Mouse (Mus musculus) lung, postnatal 25 days (tissue): ENCODE results near the gene E330021D16Rik.
"Not testable (repeated sequence)": the region's sequence is repeated elsewhere in the genome, so short reads cannot be mapped to it uniquely, and the experiment has no call there.

Experiments used
- DNase-seq: peaks from one replicate; pipeline ENCODE4 v3.0.0; 2022; ENCODE audit warnings: low spot score

Gene E330021D16Rik

DNA sequence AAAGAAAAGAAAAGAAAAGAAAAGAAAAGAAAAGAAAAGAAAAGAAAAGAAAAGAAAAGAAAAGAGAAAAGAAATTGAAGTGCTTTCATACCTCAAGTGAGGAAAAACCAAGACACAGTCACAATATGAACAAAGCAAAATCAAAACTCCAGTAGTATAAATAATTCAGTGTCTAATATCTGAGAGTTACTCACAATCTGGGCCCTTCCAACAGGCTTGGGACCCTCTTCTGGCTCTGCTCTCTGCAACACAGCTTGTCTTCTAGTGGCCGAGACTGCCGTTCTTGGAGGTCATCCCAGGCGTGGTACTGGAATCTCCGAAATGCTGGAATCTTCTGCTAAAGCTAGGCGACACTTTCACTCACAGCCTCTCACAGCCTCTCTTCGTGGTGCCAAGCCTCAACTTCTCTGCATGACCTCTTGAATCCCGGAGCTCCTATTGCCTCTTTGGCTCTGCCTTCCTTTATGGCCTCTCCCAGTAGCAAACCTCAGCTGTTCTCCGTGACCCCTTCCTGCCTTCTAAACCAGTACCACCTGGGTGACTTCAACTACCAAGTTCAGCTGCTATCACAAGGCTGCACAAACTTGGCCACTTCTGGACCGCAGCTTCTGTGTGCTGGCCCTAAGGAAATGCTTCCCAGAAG is at the start of gene E330021D16Rik:
E330021D16Rik (minus strand) TSS at position 437 of the 643 bp plus-strand sequence.
- no peak for DNase-seq

DNA sequence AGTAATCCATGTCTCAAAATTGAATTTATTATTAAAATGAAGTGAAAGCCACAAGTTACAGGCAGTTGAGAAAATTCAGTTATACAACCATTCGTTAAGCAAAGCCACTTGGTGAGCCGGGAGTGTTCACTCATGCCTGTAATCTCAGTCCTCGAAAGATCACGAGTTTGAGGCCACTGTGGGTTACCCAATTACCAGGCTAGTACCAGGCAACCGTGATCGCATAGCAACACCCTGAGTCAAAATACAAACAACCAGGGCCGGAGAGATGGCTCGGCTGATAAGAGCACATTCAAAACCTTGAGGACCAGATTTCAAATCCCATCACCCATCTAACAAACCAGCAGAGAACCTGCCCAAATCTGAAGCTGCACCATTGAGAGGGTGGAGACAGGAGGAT is 49.7 kb upstream of the E330021D16Rik start:
- DNase-seq: peak; percentile 74

DNA sequence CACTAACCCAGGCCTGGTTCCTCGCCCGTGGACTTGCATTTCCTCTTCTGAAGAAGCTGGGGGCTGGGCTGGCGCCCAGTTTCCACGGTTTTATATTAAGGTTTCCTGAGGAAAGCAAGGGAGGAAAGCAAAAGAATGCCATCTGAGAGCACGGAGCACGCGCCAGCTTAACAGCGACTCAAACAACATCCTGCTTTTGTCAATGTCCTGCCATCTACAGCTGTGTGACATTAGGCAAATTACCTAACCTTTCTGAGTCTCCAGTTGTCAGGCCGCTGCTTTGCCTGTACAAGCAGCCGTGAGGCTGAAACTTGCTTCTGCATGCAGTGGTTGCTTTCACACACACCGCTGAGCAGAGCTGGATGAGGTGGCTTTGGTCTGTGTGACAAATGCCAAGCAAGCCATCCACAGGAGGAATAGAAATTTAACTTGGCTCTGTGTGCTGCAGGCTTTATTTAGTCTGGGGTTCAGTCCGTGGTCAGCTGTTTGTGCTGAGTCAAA is 48.8 kb upstream of the E330021D16Rik start:
- DNase-seq: no peak

DNA sequence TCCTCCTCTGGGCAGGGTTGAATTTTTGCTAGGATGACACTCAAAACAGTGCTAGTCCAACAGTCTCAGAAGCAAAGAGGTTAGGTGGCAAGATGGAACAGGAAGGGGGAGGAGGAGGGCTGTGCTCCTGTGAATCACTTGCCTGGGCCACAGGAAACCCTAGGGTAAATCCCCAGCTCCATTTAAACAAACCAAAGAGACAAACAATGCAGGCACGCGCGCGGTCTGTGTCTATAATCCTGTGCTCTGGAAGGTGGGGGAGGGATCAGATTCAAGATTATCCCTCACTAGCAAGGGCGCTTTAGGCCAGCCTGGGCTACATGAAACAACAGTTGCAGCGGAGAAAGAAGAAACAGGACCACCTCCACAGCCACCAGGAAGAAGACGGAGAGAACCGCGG is 48.1 kb upstream of the E330021D16Rik start:
- DNase-seq: no peak

DNA sequence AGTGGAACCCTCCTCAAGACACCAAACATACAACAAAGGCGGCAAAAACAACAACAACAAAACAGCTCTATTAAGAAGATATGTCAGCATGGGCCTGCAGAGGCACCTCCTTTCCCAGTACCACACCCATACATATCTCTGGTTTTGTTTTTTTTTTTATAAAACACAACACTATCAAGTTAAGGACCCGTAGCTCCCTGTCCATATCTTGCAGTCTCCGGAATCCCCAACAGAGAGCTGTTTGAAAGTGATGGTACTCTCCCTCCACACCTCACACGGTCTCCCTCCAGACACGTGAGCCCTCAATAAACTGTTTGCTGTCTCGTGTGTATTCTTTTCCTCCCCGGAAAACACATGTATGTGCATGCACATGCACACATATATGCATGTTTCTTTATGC is 43.8 kb upstream of the E330021D16Rik start:
- no peak for DNase-seq

DNA sequence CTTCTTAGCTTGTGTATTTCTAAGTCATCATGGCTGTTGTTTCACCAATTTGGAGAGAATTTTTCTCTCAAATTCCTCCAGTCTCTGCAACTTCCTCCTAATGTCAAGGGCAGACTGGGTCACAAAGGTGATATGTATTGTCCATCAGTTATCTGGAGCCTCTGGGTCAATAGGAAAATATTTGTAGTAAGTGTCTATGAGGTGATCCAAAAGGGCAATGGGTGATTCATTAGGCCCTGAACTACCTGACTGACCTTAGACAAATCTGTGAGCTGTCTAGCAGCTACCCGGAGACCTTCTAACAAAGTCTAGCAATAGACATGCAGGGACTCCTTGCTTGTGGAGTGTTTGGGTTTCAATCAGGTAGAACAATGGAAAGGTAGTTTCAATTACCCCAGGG is 40.9 kb upstream of the E330021D16Rik start:
- DNase-seq: no peak

DNA sequence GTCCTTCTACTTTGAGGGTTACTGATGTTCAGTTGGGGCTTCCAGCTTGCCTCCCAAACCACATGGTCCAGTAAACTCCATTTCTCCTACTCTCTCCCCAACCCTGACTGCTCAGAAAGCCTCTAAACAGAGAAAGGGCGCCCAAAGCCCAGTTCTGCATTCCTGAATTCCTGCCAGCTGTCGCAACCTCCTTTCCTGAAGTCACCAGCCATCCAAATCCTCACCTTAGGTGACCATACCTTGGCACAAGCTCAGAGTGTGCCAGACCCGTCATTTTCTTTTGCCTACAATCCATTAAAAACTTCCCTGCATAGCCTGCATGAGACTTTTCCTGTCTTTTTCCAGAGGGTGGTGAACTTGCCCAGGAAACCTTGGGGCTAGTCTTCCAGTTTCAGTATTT is 40.3 kb upstream of the E330021D16Rik start:
- DNase-seq: no peak

DNA sequence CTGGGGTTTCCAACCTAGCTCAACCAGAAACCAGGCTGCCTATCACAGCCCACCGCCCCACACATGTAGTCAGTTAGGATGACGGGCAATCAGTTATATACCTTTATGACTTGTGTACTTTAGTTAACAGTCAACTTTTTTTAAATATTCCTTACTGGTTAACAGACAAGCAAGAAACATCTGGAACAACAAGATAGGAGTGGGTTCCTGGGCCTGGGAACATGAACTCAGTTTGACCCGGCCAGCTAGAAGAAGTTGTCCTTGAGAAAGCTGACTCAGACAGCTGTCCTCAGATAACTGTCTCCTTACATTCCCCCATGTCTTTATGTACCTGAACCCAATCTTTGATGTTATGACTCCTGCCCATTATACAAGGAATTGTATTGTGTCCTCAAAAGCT is 37.3 kb upstream of the E330021D16Rik start:
- no peak for DNase-seq

DNA sequence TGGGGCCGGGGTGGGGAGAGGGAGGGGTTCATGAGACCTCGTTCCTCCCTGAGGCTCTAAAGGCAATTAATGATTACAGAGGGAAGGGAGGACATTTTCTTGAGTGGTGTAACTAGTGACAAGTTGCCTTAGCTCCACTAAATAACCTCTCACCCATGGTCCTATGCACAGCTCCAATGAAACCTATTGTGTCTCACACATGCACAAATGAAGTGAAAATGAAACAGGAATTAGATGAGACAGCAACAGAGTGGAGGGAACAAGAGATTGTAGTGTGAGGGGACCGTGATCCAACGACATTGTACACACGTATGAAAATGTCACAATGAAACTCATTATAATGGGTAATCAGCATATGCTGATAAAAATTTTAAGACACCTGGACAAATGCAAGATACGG is 35.5 kb upstream of the E330021D16Rik start:
- DNase-seq: no peak

DNA sequence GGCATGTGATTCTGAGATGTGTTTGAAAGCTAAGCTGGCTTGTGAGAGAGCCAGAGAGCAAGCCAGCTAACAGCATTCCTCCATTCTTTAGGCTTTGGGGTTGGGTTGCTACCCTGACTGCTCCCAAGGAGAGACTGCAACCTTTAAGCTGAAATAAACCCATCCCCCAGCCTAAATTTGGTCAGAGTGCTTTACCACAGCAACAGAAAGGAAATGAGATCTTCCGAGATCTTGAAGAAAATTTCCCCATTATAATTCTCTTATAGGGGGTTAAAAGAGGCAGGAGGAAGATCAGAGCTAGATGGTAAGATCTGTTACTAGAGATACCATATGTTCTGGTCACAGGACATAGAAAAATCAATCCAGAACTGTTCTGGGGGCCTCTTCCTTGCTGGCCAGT is 34.6 kb upstream of the E330021D16Rik start:
- no peak for DNase-seq

DNA sequence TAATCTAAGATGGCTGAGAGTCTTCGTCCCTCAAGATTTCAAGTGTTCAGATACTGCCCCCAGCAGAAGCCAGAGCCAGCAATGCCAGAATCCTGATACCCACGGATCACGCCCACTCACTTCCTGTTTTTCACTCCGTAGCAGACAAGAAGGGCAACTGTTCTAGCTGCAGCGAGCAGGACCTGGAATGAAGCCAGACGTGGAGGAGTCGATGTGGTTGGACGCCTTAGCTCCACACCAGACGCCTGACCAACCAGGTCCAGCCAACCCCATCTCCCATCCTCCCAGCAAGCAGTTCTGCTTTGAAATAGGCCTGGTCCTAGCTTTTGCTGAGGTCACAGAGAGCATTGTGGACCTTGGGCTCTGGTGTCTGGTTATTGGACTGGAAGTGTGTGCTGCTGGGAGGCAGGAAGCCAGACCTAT is 33.9 kb upstream of the E330021D16Rik start:
- peak; percentile 82 for DNase-seq

DNA sequence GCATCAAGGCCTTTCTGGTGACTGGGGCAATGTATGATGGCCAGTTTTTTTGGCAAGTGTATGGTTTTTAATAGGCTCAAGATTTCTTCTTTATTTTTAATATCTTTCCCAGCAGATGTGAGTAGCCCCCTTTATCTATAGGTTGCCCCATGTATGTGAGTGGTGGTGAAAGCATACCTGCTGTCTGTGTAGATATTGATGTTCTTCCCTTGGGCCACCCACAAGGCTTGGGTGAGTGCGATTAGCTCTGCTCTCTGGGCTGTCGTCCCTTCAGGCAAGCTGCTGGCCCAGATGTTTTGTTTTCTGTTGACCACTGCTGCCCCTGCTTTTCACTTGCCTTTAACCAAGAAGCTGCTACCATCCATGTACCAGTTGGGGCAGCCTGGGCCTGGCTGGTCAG is 23.8 kb upstream of the E330021D16Rik start:
- not testable (repeated sequence) for DNase-seq

DNA sequence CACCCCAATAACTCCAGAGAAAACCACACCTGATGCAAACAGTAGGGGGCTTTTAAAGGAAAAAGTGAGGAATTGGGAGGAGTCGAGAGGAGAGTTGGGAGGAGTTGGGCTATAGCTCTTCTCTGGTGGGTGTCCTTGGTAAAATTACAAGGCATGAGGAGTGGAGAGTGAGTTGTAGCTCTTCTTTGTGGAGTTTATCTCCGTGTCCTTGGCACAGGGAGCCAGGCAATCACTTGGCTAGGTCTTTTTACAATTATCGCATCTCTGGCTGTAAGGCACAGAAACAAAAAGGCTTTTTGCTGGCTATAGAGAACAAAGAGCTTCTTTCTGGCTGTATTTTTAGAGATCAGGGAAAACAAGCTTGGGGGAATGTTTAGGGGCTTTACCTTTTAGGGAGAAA is 20.8 kb upstream of the E330021D16Rik start:
- DNase-seq: not testable (repeated sequence)

DNA sequence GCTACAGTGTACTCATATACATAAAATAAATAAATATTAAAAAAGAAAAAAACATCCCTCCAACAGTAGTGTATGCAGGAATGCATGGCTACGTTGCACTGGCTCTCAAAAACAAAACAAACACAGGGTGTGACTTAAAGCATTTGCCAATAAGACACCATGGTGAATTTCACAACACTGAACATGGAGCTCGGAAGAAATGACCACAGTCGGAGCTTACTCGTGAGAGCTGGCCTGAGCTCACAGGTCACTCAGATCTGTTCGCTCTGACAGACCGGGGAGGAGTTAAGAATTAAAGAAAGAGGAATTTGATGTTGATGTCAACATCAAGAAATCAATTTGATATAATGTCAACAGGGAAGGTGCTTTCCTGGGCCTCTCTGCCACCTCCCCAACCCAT is 18.2 kb upstream of the E330021D16Rik start:
- DNase-seq: no peak

DNA sequence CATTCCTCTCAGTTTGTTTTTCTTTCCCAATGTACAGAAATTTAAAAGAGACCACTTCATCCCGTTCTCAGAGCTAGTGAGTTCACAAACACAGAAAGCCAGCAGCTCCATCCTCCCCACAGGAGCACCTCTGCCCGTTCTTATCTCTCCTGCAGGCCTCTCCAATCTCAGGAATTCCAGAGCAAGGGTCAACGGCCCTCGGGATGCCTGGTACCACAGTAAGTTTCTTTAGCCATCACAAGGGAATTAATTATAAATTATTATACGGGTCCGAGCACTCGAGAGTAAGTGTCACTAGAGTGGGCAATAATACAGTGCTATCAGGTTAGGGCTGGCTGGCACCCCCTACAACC is 16.5 kb upstream of the E330021D16Rik start:
- no peak for DNase-seq

DNA sequence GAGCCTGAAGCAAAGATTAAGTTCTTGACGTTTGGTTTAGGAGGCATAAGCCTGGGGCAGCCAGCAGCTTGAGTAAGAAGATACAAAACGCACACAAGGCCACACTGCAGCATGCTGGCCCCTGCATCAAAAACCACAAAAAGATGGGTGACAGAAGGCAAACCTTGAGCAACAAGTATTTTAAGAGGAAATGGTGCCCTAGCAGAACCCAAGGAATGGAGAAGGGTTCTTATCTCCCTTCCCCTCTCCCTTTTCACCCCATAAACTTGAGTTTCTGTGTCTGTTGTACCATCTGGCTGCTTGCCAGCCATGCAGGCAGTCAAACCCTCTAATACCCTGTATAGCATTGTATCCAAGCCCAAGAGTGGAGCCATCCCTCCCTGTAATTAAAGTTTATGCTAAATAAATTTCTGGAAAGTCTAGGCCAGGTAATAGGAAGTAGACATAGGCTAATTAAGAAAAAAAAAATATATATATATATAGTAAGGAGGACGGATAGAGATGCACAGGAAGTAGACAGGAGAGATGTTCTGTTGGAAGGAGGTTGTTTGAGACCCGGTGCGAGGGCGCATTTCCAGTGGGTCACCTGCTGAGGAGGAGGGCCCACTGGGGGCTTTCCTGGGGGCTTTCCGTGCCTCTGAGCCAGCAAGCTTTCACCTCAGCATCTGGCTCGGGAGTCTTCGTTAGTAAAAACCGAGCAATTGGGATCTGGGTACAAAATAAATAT is 16.0 kb upstream of the E330021D16Rik start:
- DNase-seq: no peak

DNA sequence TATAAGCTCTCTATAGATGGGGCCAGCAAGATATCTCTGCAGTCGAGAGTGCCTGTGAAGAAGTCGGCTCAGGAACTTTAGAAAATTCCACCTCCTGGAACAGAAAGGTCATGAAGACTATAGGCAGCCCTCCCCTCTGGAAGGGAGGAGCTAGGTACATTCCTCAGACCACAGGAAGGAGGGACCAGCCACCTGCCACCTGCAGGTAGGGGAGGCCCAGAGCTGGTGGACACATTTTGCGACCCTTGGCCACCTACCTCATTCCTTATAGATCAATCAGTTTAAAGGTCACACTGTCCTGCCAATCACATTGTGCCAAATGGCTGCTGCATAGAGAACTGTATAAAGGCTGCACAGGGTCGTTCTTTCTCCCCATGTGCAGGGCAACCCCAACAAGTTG is 14.1 kb upstream of the E330021D16Rik start:
- no peak for DNase-seq

DNA sequence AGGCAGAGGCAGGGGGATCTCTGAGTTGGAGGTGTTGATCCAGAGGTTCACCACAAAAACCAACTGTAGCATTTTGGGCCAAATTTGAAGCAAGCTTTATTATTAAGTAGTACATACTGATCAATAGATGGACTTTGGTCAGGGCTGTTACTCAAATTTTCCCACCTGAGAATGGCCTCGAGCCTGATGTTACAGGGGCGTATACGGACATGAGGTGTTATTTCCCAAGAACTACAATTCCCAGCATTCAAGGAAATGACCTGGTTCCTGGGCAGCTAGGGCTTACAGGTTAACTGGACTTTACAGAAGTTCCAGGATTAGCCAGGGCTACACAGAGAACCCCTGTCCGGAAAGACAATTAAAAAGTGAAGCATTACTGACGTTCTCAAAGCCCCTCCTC is 13.0 kb upstream of the E330021D16Rik start:
- DNase-seq: no peak

DNA sequence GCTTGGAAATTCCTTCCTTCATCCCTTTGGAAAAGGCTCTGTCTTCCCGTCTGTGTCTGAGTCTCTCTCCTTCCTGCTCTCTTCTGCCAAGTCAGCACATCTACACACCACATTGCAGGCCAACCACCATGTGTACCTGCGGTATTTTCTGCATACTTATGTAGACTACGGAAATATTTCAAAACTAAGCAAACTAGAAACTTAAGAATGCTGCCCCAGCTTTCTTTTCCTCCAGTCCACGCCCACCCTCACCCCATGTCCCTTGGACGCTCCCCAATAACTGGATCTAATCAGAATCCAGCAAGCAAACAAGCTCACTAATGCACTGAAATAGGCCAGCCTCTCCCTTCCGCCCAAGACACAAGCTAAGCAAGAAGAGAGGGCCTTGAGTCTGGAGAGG is 11.9 kb upstream of the E330021D16Rik start:
- DNase-seq: peak; percentile 67

DNA sequence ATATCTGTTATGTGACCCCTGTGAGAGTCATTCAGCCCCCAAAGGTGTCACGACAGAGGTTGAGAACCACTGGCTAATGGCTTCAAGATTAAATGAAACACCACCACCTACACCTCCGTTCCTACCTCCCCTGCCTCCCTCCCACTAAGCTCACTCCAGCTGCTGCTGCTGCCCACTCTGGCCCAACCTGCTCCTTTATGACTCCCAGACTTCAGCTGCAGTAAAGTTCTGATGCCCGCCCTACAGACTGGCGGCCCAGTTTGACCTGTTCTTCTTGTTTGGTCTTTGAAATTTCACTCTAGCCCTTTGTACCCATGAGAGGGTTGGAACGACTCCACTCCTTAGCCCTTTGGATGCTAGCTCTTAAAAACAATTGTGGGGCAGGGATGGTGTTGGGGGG is 10.6 kb upstream of the E330021D16Rik start:
- no peak for DNase-seq

DNA sequence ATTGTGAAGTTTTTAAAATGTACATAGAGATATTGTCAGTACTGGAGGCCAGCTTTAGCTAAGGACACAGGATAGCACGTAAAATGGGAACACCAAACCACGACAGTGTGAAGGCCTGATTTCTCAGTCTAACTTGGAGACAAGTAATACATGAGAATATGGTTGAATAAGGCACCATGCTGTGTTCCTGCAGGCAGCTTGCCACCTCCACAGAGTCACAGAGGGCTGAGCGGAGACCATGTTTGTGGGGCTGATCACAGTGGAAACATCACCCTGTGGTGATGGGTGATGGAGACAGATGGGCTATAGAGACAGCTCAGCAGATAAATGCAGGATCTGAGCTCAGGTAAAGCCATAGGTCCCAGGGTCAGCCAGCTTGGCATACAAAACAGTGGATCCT is 8.8 kb upstream of the E330021D16Rik start:
- no peak for DNase-seq

DNA sequence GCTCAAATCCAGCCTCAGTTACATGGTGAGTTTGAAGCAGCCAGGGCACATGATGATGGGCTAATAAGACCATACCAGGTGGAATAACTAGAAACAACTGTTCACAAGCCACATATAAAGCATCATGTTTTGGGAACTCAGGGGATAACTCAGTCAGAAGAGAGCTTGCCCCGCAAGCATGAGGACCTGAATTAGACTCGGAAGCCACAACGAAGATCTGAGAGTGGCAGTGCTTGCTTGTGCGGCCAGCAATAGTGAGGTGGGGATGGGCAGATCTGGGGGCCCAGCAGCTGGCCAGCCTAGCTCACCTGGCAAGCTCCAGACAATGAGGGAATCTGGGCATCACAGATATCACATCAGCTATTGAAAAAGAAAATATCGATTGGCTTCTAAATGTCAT is 7.8 kb upstream of the E330021D16Rik start:
- DNase-seq: no peak

DNA sequence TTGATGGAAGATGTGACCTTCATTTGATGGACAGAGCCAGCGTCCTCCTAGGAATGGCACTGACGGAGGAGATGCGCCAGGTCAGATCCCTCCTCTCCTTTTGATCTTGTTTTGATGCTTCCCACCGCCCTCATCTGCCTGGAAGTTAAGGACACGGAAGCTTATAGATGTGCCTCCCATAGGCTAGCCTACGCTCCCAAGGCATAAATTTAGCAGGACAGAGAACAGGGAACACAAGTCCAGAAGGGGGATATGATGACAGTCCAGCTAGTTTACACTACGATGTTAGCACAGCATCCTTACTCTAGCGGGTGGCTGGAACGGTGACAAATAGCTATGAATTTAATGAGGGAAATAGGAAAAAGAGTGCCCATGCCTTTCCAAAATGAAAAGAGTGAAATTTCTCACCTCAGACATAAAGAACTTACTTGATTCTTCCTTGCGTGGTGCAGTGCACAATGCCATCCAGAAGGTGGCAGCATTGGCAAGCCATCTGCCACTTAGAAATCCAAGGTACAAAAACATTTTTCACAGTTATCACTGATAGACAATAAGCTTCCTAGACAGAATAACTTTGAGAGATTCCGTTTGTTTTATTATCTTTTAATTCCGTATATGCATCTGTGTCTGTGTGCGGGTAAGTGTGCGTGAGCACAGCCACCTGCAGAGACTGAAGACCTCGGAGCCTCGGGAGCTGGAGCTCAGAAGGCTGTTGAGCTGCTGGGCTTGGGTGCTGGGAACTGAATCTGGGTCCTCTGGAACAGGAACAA is 6.9 kb upstream of the E330021D16Rik start:
- peak; percentile 50 for DNase-seq
